Mouse (Mus musculus) lung, postnatal 0 days (tissue): ENCODE measurements at regions not wholly inside any gene's neighbourhood (a gene's known extent, or its start where the extent isn't known, plus 50 kb on each side); places are given as distances from the start of the nearest gene placed in this dataset.

ENCODE experiments used
- CTCF ChIP-seq: IDR thresholded peaks from 2 replicates; pipeline ENCODE4 v1.5.1; 2016; ENCODE audit warnings: antibody characterized with exemption, mild to moderate bottlenecking
- EP300 ChIP-seq: IDR thresholded peaks from 2 replicates; pipeline ENCODE4 v1.6.1; 2016; ENCODE audit warnings: antibody characterized with exemption, mild to moderate bottlenecking, control low read depth

DNA sequence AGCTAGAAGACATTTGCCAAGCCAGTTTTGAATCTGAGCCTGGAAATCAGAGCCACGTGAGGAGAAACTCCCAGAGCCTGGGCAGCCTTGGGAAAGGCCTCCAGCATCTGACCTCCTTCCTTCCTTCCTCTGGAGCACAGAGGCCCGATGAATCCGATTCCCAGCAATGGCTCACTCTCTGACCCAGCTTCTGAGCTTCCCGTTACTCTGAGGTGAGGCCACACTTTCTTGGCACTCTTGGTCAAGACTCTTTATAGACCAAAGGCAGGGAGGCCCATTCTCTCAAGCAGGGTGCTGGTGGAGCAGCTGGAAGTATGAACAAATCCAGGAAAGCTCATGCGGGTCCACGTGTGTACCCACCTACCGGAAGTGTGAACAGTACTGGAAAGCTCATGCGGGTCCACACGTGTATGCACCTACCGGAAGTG is 71.6 kb upstream of the Galnt15 start:
- TF ChIP-seq CTCF (no peak), EP300 (no peak)
